Mouse (Mus musculus): ENCODE measurements around the gene Dennd5a. TPM values are rescaled to one million over a fixed set of nuclear protein-coding genes. Genes with fewer than 3 reads are reported as not detected.

Gene Dennd5a
- total and polyA plus RNA-seq, 2 experiments from 2014 or later: 29.3 to 191 TPM

- no peaks in the 10 kb centered on the region for H3K27me3 ChIP-seq (ENCODE audit: insufficient read depth, low read length)
- H3K27ac ChIP-seq: no peak overlapping the region
- H3K4me2 ChIP-seq (ENCODE audit: low read depth, low read length): no peak overlapping the region
- DNase-seq (ENCODE audit: low spot score): no peak
- 74% methylated on average over 8 of the region's 8 CpGs for WGBS
- H3K9ac ChIP-seq (replicated peaks; ENCODE audit: low read length): no peak overlapping the region
- H3K36me3 ChIP-seq (ENCODE audit: insufficient read depth, low read length): no peaks in the 10 kb centered on the region
- no peak for ATAC-seq
- TF ChIP-seq CTCF (IDR thresholded peaks at IDR 0.05; ENCODE audit: low read depth): peak; percentile 36
- H3K4me1 ChIP-seq (ENCODE audit: insufficient read depth, low read length): no peaks in the 10 kb centered on the region
- H3K4me3 ChIP-seq (ENCODE audit: low read length): no peak overlapping the region
- no peaks in the 10 kb centered on the region for H3K9me3 ChIP-seq (ENCODE audit: low read length)
Observed at GRCm38 (mm10) chr7:109876085-109876484, 84.2 kb downstream of the Dennd5a start.

- Histone ChIP-seq H3K4me2 (ENCODE audit: low read depth, low read length) (no peak overlapping the region), H3K27ac (no peak overlapping the region), H3K4me3 (ENCODE audit: low read length) (no peak overlapping the region), H3K36me3 (ENCODE audit: insufficient read depth, low read length) (no peaks in the 10 kb centered on the region), H3K9me3 (ENCODE audit: low read length) (no peaks in the 10 kb centered on the region), H3K9ac (replicated peaks; ENCODE audit: low read length) (no peak overlapping the region), H3K27me3 (ENCODE audit: insufficient read depth, low read length) (no peaks in the 10 kb centered on the region), H3K4me1 (ENCODE audit: insufficient read depth, low read length) (no peaks in the 10 kb centered on the region)
- WGBS: 51% methylated on average over 3 of the region's 3 CpGs
- DNase-seq (ENCODE audit: low spot score): no peak
- no peak for TF ChIP-seq CTCF (IDR thresholded peaks at IDR 0.05; ENCODE audit: low read depth)
- ATAC-seq: no peak
Observed at GRCm38 (mm10) chr7:109875598-109875997, 84.7 kb downstream of the Dennd5a start.

- no peak for TF ChIP-seq CTCF (IDR thresholded peaks at IDR 0.05; ENCODE audit: low read depth)
- DNase-seq (ENCODE audit: low spot score) (no peak), ATAC-seq (no peak)
- Histone ChIP-seq H3K36me3 (ENCODE audit: insufficient read depth, low read length) (no peaks in the 10 kb centered on the region), H3K4me2 (ENCODE audit: low read depth, low read length) (no peak overlapping the region), H3K4me1 (ENCODE audit: insufficient read depth, low read length) (no peaks in the 10 kb centered on the region), H3K4me3 (ENCODE audit: low read length) (no peak overlapping the region), H3K27me3 (ENCODE audit: insufficient read depth, low read length) (no peaks in the 10 kb centered on the region), H3K9me3 (ENCODE audit: low read length) (no peaks in the 10 kb centered on the region), H3K27ac (no peak overlapping the region), H3K9ac (replicated peaks; ENCODE audit: low read length) (no peak overlapping the region)
Observed at GRCm38 (mm10) chr7:109875033-109875432, 85.2 kb downstream of the Dennd5a start.

- Histone ChIP-seq H3K27me3 (ENCODE audit: insufficient read depth, low read length) (no peaks in the 10 kb centered on the region), H3K4me1 (ENCODE audit: insufficient read depth, low read length) (no peaks in the 10 kb centered on the region), H3K36me3 (ENCODE audit: insufficient read depth, low read length) (no peaks in the 10 kb centered on the region), H3K9ac (replicated peaks; ENCODE audit: low read length) (no peak overlapping the region), H3K4me3 (ENCODE audit: low read length) (no peak overlapping the region), H3K4me2 (ENCODE audit: low read depth, low read length) (no peak overlapping the region), H3K9me3 (ENCODE audit: low read length) (no peaks in the 10 kb centered on the region), H3K27ac (no peak overlapping the region)
- no peak for DNase-seq (ENCODE audit: low spot score)
- no peak for TF ChIP-seq CTCF (IDR thresholded peaks at IDR 0.05; ENCODE audit: low read depth)
- ATAC-seq: no peak
- WGBS: 67% methylated on average over 5 of the region's 5 CpGs
Observed at GRCm38 (mm10) chr7:109873170-109873569, 87.1 kb downstream of the Dennd5a start.

- no peaks in the 10 kb centered on the region for H3K36me3 ChIP-seq (ENCODE audit: insufficient read depth, low read length)
- WGBS: 92% methylated on average over 5 of the region's 5 CpGs
- no peaks in the 10 kb centered on the region for H3K27me3 ChIP-seq (ENCODE audit: insufficient read depth, low read length)
- no peaks in the 10 kb centered on the region for H3K9me3 ChIP-seq (ENCODE audit: low read length)
- no peak overlapping the region for H3K4me3 ChIP-seq (ENCODE audit: low read length)
- no peak overlapping the region for H3K4me2 ChIP-seq (ENCODE audit: low read depth, low read length)
- no peak overlapping the region for H3K27ac ChIP-seq
- DNase-seq (ENCODE audit: low spot score) (no peak), ATAC-seq (no peak)
- TF ChIP-seq CTCF (IDR thresholded peaks at IDR 0.05; ENCODE audit: low read depth): no peak
- H3K4me1 ChIP-seq (ENCODE audit: insufficient read depth, low read length): no peaks in the 10 kb centered on the region
- H3K9ac ChIP-seq (replicated peaks; ENCODE audit: low read length): no peak overlapping the region
Observed at GRCm38 (mm10) chr7:109871232-109871631, 89.0 kb downstream of the Dennd5a start.

- DNase-seq (ENCODE audit: low spot score): peak; percentile 65
- Histone ChIP-seq H3K9me3 (ENCODE audit: low read length) (no peaks in the 10 kb centered on the region), H3K4me1 (ENCODE audit: insufficient read depth, low read length) (peaks cover 4% of the 10 kb centered on the region; the same call in 1 of the 2 replicates), H3K4me2 (ENCODE audit: low read depth, low read length) (no peak overlapping the region), H3K27ac (no peak overlapping the region), H3K9ac (replicated peaks; ENCODE audit: low read length) (no peak overlapping the region), H3K27me3 (ENCODE audit: insufficient read depth, low read length) (no peaks in the 10 kb centered on the region), H3K4me3 (ENCODE audit: low read length) (no peak overlapping the region), H3K36me3 (ENCODE audit: insufficient read depth, low read length) (no peaks in the 10 kb centered on the region)
- peak; percentile 27; the same call in 1 of the 2 replicates for ATAC-seq
- peak; percentile 60 for TF ChIP-seq CTCF (IDR thresholded peaks at IDR 0.05; ENCODE audit: low read depth)
- WGBS: 17% methylated on average over 3 of the region's 3 CpGs
Observed at GRCm38 (mm10) chr7:109868498-109868897, 91.8 kb downstream of the Dennd5a start.

GRCm38 (mm10) chr7:109866643-109867042 lies 93.6 kb downstream of the Dennd5a start:
- H3K27ac ChIP-seq: no peak overlapping the region
- H3K9me3 ChIP-seq (ENCODE audit: low read length): no peaks in the 10 kb centered on the region
- no peak overlapping the region for H3K4me3 ChIP-seq (ENCODE audit: low read length)
- no peak overlapping the region for H3K4me2 ChIP-seq (ENCODE audit: low read depth, low read length)
- H3K27me3 ChIP-seq (ENCODE audit: insufficient read depth, low read length): no peaks in the 10 kb centered on the region
- no peak for ATAC-seq
- peaks cover 4% of the 10 kb centered on the region; the same call in 1 of the 2 replicates for H3K4me1 ChIP-seq (ENCODE audit: insufficient read depth, low read length)
- DNase-seq (ENCODE audit: low spot score): no peak
- H3K9ac ChIP-seq (replicated peaks; ENCODE audit: low read length): no peak overlapping the region
- no peak for TF ChIP-seq CTCF (IDR thresholded peaks at IDR 0.05; ENCODE audit: low read depth)
- no peaks in the 10 kb centered on the region for H3K36me3 ChIP-seq (ENCODE audit: insufficient read depth, low read length)
- 45% methylated on average over 3 of the region's 3 CpGs for WGBS

Data from hindbrain, postnatal 0 days (tissue).